Mouse (Mus musculus) forebrain, embryonic 10.5 days (tissue): ENCODE data around the gene Myo9b. TPM values are rescaled to one million over a fixed set of nuclear protein-coding genes. Genes with fewer than 3 reads are reported as not detected.
A peak's percentile ranks its signal among the peaks of the same experiment; 100 is the strongest.

Source experiments
- DNase-seq: peaks from one replicate; pipeline ENCODE4 v3.0.0-alpha.2; 2017; ENCODE audit warnings: low spot score; ENCODE audit errors: extremely low spot score
- H3K27ac ChIP-seq: fragments of 300-500 bp; sonication (generic); 2 replicates; pipeline ENCODE4 v1.5.1; 2016; ENCODE audit warnings: mild to moderate bottlenecking
- H3K27me3 ChIP-seq: fragments of 300-500 bp; sonication (generic); 2 replicates; pipeline ENCODE4 v1.6.1; 2016; ENCODE audit warnings: mild to moderate bottlenecking; ENCODE audit not compliant: poor library complexity, severe bottlenecking
- H3K36me3 ChIP-seq: fragments of 300-500 bp; sonication (generic); replicated peaks from 2 replicates; pipeline ENCODE4 v1.6.1; 2016; ENCODE audit warnings: mild to moderate bottlenecking, moderate library complexity
- H3K4me1 ChIP-seq: fragments of 300-500 bp; sonication (generic); 2 replicates; pipeline ENCODE4 v1.6.1; 2016
- H3K4me3 ChIP-seq: fragments of 300-500 bp; sonication (generic); 2 replicates; pipeline ENCODE4 v1.5.1; 2016; ENCODE audit warnings: mild to moderate bottlenecking, moderate library complexity
- H3K9me3 ChIP-seq: fragments of 300-500 bp; sonication (generic); 2 replicates; pipeline ENCODE4 v1.6.1; 2016; ENCODE audit warnings: mild to moderate bottlenecking, moderate library complexity
- WGBS: fragments of 180-500 bp; shearing (Covaris S2); methylation state at CpG from one replicate; pipeline ENCODE4 v1.1.7; 2016; 5-methylcytosine and 5-hydroxymethylcytosine counted together
- polyA plus RNA-seq: library from polyadenylated mRNA; unstranded; fragments of >200 nt; fragmentation: Nextera tagmentation; extraction: Ambion mirVana; gene quantifications from 2 replicates; pipeline ENCODE4 v1.2.1, GENCODE M21; 2016

Myo9b gene
- polyA plus RNA-seq, 1 experiment from 2014 or later = 26.0 TPM

GRCm38 (mm10) chr8:71373000-71373399 is 100.5 kb downstream of the Myo9b start:
- no peaks in the 10 kb centered on the region; the same call in 1 of the 2 replicates for H3K9me3 ChIP-seq
- no peak overlapping the region for H3K4me3 ChIP-seq
- no peak for DNase-seq
- H3K4me1 ChIP-seq = peaks cover 47% of the 10 kb centered on the region
- peaks cover 78% of the 10 kb centered on the region for H3K36me3 ChIP-seq
- H3K27ac ChIP-seq = no peak overlapping the region
- 86% methylated on average over 3 of the region's 3 CpGs for WGBS
- peaks cover 26% of the 10 kb centered on the region for H3K27me3 ChIP-seq

GRCm38 (mm10) chr8:71374616-71375206 is 102.2 kb downstream of the Myo9b start:
- H3K36me3 ChIP-seq = peaks cover 76% of the 10 kb centered on the region
- H3K27ac ChIP-seq = no peak overlapping the region
- peaks cover 58% of the 10 kb centered on the region for H3K4me1 ChIP-seq
- H3K27me3 ChIP-seq = peaks cover 30% of the 10 kb centered on the region
- H3K4me3 ChIP-seq = peak overlapping the region; percentile 11; the same call in 1 of the 2 replicates
- no peak for DNase-seq
- WGBS = 75% methylated on average over 17 of the region's 17 CpGs
- no peaks in the 10 kb centered on the region; the same call in 1 of the 2 replicates for H3K9me3 ChIP-seq

- WGBS = 8% methylated on average over 74 of the region's 74 CpGs
- Histone ChIP-seq H3K36me3 (peaks cover 73% of the 10 kb centered on the region), H3K4me3 (peak overlapping the region; percentile 47), H3K27ac (peak overlapping the region; percentile 78), H3K27me3 (peaks cover 30% of the 10 kb centered on the region), H3K9me3 (no peaks in the 10 kb centered on the region; the same call in 1 of the 2 replicates), H3K4me1 (peaks cover 65% of the 10 kb centered on the region)
- DNase-seq = peak; percentile 68
Measured at GRCm38 (mm10) chr8:71375581-71376422, 103.3 kb downstream of the Myo9b start.

GRCm38 (mm10) chr8:71376423-71377030 is 104.0 kb downstream of the Myo9b start:
- peaks cover 73% of the 10 kb centered on the region for H3K36me3 ChIP-seq
- WGBS = 51% methylated on average over 8 of the region's 8 CpGs

DNA sequence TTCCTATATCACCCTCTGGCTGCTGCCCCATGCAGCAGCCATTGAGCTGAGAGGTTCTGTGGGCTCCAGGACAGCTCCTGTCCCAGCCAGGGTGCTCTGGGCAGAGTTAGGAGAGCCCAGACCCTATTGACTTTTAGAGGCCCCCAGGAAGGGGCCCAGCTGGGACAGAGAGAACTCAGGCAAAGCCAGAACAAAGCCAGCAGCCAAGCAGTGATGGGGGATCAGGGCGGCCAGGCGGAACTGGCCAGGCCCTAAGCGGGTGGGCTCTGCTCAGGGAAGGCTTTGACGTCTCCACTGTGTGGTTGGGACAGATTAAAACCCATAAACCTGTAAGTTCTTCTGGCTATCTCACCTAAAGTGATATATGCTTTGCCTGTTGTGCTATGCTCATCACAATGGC is 106.5 kb downstream of the Myo9b start:
- 29% methylated on average over 4 of the region's 4 CpGs for WGBS
- Histone ChIP-seq H3K36me3 (peaks cover 53% of the 10 kb centered on the region), H3K4me3 (peak overlapping the region; percentile 71), H3K9me3 (no peaks in the 10 kb centered on the region; the same call in 1 of the 2 replicates), H3K27ac (peak overlapping the region; percentile 98), H3K4me1 (peaks cover 84% of the 10 kb centered on the region), H3K27me3 (peaks cover 30% of the 10 kb centered on the region)
- no peak for DNase-seq

More at GRCm38 (mm10) chr8:71376423-71377030, 104.0 kb downstream of the Myo9b start:
- H3K4me1 ChIP-seq = peaks cover 66% of the 10 kb centered on the region
- H3K27me3 ChIP-seq = peaks cover 30% of the 10 kb centered on the region
- no peak for DNase-seq
- peak overlapping the region; percentile 78 for H3K27ac ChIP-seq
- peak overlapping the region; percentile 47 for H3K4me3 ChIP-seq
- no peaks in the 10 kb centered on the region; the same call in 1 of the 2 replicates for H3K9me3 ChIP-seq

GRCm38 (mm10) chr8:71379512-71380075 is 107.1 kb downstream of the Myo9b start:
- H3K27ac ChIP-seq = peak overlapping the region; percentile 98
- no peak for DNase-seq
- peak overlapping the region; percentile 71 for H3K4me3 ChIP-seq
- H3K4me1 ChIP-seq = peaks cover 85% of the 10 kb centered on the region
- no peaks in the 10 kb centered on the region; the same call in 1 of the 2 replicates for H3K9me3 ChIP-seq
- peaks cover 47% of the 10 kb centered on the region for H3K36me3 ChIP-seq
- 40% methylated on average over 3 of the region's 3 CpGs for WGBS
- H3K27me3 ChIP-seq = peaks cover 30% of the 10 kb centered on the region

DNA sequence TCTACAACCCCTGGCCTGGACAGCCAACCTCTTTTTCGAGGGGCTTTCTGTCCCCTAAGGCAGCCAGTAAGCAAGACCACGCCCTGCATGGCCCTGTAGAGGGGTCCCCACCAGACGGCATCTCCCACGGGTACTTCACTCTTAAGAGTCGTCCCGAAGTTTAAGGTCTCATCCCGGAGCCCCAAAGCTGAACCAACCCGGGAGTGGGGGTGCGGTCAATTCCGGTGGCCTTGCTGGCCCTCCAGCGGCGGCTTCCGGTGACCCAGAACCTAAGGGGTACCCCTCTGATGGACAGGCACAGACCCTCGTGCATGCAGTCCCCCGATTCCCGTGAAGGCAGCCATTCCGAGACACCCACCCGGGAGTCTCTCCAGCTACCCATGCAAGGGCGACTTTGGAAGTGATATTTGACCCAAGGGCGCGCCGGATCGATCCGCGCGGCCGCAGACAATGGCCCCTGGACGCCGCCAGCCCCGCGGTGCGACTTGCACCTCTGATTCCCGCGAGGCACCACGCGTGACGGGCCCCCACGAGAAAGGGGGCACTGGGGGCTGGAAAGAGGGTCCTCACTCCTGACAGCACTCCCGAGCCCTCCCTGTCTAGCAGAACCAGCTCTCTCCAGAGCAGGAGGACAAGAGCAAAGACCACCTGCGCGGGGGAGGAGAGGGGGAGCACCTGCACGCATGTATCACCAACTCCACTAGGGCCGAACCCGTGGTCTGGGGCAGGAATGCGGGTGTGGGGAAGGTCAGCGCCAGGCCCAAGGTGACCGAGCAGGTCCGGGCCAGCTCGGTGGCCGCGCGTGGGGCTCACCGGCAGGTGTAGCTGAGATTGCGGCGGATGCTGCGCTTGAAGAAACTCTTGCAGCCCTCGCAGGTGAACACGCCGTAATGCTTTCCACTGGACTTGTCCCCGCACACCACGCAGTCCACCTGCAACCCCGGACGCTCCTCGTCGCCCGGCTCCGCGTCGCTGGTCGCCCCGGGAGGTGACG is 108.0 kb downstream of the Myo9b start:
- Histone ChIP-seq H3K27ac (peak overlapping the region; percentile 98), H3K4me1 (peaks cover 78% of the 10 kb centered on the region), H3K4me3 (peak overlapping the region; percentile 71), H3K9me3 (no peaks in the 10 kb centered on the region; the same call in 1 of the 2 replicates), H3K36me3 (peaks cover 38% of the 10 kb centered on the region), H3K27me3 (peaks cover 25% of the 10 kb centered on the region)
- 1% methylated on average over 72 of the region's 72 CpGs for WGBS
- DNase-seq = peak; percentile 44

DNA sequence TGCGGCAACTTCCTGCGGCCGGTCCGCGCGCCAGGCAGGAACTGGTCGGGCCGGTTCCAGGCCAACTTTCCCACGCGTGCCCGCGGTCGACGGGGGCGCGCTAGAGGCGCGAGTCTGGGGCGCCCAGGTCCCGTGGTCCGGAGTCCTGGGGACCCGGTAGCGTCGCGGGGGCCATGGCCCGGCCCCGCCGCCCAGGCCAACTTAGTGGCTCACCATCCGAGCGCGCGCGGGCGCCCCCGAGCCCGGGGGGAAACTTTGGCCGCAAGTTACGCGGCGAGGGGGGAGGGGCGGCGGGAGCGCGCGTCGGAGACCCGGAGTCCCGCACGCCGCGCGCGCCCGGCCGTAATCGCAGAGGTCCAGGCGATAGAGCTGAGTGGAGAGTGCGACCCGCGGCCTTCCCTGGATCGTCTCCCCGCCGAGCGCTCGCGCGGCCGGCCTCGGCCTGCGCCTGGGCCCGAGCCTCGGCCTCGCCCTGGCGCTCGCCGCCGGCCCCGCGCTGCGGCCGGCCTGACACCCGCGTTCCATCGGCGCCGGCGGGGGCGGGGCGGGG is 109.0 kb downstream of the Myo9b start, which contains the start of gene Nr2f6:
Gene Nr2f6 (minus strand): TSS at position 540 of the 550 bp plus-strand sequence.
- peaks cover 71% of the 10 kb centered on the region for H3K4me1 ChIP-seq
- peaks cover 28% of the 10 kb centered on the region for H3K36me3 ChIP-seq
- peaks cover 20% of the 10 kb centered on the region for H3K27me3 ChIP-seq

DNA sequence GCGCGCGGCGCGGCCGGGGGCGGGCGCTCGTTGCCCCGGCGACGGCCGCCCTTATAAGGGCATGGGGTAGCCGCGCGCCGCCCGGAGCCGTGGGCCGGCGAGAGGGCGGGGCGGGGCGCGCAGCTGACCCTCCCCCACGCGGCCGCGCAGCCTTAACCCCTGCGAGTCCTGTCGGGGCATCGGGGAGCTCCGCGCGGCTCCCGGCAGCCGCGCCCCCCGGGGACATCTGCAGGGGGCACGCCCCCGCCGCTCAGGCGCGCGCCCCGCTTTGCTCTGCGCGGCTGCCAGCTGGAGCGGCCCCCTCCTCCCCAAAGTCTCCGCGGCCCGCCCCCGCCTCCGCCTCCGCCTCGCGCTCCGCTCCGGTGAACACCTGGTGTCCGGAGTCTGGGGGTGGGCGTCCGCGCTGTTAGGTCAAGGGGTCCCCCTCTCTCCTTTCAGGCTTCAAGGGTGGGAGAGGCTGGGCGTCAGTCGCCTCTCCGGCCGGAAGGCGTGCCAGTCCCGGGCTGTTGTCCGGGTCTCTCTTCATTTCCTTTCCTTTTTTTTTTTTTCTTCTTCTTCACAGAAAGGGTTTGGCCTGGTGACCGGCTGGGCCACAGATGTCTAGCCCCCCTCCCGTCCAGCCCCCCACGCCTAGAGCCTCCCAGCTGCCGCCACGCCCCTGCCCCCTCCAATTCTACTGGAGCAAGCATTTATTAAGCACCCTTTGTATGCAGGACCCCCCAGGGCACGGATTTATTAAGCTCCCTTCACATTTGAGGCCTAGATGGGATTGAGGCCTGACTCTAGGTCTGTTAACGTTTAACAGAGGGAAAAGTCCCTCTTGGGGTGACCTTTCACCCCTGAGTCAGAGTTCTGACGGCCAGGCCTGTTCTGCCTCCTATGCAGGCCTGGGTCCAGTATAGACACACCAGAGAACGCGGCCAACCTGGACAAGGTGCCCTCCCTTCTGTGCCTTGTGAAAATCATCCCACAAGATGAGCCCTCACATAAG is 109.8 kb downstream of the Myo9b start:
- H3K36me3 ChIP-seq = peaks cover 20% of the 10 kb centered on the region
- under 1% methylated on average over 80 of the region's 80 CpGs for WGBS
- peaks cover 64% of the 10 kb centered on the region for H3K4me1 ChIP-seq
- H3K27ac ChIP-seq = peak overlapping the region; percentile 98
- DNase-seq = peak; percentile 82
- peak overlapping the region; percentile 71 for H3K4me3 ChIP-seq
- no peaks in the 10 kb centered on the region; the same call in 1 of the 2 replicates for H3K9me3 ChIP-seq
- peaks cover 12% of the 10 kb centered on the region for H3K27me3 ChIP-seq

More for the DNA sequence above, 109.0 kb downstream of the Myo9b start, which contains the start of gene Nr2f6:
- H3K27ac ChIP-seq = peak within 1 kb of the TSS; percentile 98
- no peaks in the 10 kb centered on the region; the same call in 1 of the 2 replicates for H3K9me3 ChIP-seq
- peak within 1 kb of the TSS; percentile 71 for H3K4me3 ChIP-seq
- DNase-seq = peak; percentile 72
- WGBS = under 1% methylated on average over 89 of the region's 89 CpGs

DNA sequence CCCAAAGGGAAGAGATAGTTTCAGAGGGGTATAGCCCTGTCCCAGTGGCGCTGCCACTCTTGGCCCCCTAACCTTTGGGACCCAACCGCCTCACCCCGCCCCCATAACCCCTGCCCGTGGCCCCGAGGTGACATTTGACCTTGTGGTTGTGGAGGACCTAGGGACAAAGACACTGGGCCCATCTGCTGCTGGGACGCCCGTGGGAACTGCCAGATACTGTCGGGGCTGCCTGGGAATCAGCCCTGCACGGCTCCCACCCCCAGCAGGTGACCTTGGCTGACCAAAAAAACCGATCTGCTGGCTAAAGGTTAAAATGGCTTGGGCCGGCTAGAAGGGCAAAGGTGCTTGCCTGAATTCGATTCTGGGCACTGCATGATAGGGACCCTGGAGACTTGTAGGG is 110.9 kb downstream of the Myo9b start:
- H3K9me3 ChIP-seq = no peaks in the 10 kb centered on the region
- H3K4me3 ChIP-seq = peak overlapping the region; percentile 71
- H3K4me1 ChIP-seq = peaks cover 57% of the 10 kb centered on the region
- no peak for DNase-seq
- 13% methylated on average over 12 of the region's 12 CpGs for WGBS
- peak overlapping the region; percentile 98 for H3K27ac ChIP-seq
- H3K36me3 ChIP-seq = peaks cover 9% of the 10 kb centered on the region
- H3K27me3 ChIP-seq = peaks cover under 1% of the 10 kb centered on the region
